Mouse (Mus musculus): Measurements from ENCODE around the gene Tfcp2.
A peak's percentile ranks its signal among the peaks of the same experiment; 100 is the strongest.

Gene Tfcp2

GRCm38 (mm10) chr15:100485576-100485975 is 66.2 kb downstream of the Tfcp2 start:
- DNase-seq: no peak

GRCm38 (mm10) chr15:100478925-100479324 is 72.9 kb downstream of the Tfcp2 start:
- no peak for DNase-seq

- no peak for DNase-seq
Measured at GRCm38 (mm10) chr15:100478351-100478750, 73.5 kb downstream of the Tfcp2 start.

DNA sequence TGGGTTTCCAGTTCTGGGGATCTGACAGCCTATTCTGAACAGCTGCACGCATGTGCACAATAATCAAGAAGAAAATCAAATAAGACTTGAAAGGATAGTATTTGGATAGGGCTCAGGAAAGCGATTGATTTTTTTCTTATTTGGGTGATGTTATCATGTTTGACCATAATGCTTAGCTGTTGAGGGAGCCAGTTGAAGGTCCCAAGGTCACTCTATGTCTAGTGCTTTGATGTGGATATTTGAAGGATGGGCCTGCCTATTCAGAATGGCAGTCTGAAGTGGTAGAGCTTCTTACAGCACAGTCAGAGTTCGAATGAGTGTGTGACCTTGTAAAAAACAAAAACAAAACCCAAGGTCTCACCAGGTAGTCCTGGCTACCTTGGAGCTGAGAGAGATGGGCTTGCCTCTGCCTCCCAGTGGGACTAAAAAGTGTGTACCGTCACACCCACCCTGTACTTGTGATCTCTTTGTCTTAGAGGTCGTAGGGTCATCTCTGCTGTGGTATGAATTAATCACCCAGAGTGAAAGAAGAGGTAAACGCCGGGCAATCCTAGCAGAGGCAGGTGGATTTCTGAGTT is 77.8 kb downstream of the Tfcp2 start:
- no peak for DNase-seq

GRCm38 (mm10) chr15:100470037-100470436 is 81.8 kb downstream of the Tfcp2 start:
- DNase-seq: no peak

DNA sequence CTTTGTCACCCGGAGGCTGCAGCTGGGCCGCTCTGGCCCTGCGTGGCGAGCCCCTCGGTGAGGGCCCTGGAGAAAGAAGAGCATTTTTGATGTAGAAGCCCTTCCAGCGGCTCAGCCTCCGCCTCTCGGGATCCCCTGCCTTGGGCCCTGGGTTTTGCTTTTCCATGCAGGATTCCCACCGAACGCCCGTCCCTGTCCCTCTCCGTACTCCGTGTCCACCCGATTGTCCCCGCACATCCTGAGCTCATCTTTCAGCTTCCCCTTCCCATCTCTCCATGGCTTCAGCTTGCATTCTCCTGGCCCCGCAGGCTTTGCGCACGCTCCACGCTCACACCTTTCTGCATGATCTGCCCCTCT is 82.6 kb downstream of the Tfcp2 start:
- no peak for DNase-seq

- DNase-seq: peak; percentile 90
Measured at GRCm38 (mm10) chr15:100468295-100469188, 83.3 kb downstream of the Tfcp2 start, which contains the start of gene Letmd1. Gene Letmd1 (plus strand): TSS chr15:100469023.

- DNase-seq: no peak
Measured at GRCm38 (mm10) chr15:100467738-100468137, 84.1 kb downstream of the Tfcp2 start.

DNA sequence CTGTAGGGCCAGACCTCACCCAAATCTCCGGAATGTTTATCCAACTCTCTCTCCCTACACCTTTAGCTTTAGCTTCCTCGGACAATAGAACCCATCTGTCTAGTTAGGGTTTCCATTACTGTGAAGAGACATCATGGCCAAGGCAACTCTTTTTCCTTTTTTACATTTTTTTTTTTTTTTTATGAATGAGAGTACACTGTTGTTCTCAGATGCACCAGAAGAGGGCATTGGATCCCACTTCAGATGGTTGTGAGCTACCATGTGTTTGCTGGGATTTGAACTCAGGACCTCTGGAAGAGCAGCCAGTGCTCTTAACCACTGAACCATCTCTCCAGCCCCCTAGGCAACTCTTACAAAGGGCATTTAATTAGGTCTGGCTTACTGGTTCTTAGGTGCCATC is 86.4 kb downstream of the Tfcp2 start:
- no peak for DNase-seq

- DNase-seq: peak; percentile 81 to 83
Measured at GRCm38 (mm10) chr15:100463712-100464111, 88.1 kb downstream of the Tfcp2 start.

DNA sequence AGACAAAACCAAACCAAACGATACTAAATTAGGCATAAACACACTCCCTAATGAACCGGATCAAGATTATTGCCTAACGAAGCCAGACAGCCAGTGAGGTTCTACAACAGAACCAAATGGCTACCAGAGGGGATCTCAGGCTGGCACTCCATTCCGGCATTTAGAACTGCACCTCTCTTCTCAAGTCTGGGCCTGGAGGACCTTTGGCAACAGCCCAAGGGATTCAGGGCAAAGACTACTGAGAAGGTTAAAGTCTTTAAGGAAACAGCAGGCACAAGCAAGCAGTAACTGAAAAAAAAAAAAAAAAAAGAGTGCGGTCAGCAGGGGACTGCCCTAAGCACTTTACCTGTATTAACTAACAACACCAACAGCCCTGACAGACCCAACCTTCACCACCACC is 89.7 kb downstream of the Tfcp2 start:
- no peak for DNase-seq

DNA sequence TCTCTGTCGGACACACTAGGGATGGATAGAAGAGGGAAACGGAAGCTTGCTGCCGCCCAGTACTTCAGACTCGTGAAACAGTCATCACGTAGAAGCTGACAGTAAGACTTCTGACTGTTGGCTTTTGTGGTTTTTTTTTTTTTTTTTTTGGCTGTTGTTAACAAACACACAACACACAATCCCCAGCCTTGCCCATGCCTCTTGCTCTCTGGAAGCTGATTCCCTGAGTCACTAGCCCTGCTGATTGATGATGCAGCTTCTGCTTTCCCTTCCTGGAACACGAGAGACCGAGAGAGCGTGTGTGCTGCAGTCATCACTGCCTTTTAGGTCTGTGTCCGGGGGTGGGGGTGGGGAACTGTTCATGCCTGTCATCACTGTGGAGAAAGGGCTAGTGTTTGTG is 90.2 kb downstream of the Tfcp2 start:
- no peak for DNase-seq

- peak; percentile 49 to 57 for DNase-seq
Measured at GRCm38 (mm10) chr15:100460942-100461341, 90.9 kb downstream of the Tfcp2 start.

DNA sequence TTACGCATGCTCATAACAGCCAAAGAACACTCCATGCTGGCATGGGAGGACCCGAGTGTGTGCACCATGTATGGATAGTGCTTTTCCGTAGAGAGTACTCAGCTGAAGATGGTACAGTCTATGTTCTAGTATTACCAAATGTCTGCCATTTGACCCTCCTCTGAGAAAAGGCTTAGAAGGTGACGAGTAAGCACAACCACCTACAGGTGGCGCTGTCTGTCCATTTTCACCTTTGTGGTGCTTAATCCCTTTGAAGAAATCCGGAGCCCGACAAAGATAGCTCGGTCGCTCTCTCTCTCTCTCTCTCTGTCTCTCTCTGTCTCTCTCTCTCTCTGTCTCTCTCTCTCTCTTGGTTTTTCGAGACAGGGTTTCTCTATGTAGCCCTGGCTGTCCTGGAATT is 93.8 kb downstream of the Tfcp2 start:
- peak; percentile 77 to 80 for DNase-seq

DNA sequence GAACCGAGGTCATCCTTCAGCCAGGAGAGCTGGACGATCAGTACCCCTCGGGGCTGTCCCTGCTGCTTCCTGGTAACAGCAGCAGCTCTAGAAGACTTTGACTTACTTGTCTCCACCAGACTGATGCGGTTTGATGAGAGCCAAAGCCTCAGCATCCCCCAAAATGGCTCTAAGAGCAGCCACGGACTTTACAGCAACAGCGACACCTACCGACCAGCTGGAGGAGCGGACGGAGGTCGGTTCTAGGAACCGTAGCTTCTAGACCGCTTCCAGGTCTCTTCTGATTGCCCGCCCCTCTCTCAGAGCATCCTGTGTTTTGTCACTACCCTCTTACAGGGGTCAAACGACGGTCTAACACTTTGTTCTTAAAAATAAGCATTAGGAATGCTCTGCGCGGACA is 94.5 kb downstream of the Tfcp2 start:
- DNase-seq: peak; percentile 83

- no peak for DNase-seq
Measured at GRCm38 (mm10) chr15:100456356-100456991, 95.3 kb downstream of the Tfcp2 start.

DNA sequence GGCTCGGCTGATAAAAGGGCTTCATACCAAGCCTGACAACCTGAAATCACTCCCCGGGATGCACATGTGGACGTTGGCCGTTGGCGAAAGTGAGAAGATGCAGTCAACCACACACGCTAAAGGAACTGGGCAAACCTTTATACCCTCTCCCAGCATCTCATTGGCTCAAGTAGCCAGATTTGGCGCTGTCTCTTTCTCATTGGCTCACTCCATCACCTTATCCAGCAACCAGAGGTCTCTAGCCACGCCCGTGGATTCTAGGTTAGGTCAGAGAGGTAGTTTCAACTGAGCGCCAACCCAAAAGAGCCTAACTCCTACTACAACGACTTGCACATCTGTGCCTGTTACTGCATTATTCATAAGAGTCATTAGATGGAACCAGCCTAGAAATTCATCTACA is 99.3 kb downstream of the Tfcp2 start:
- no peak for DNase-seq

GRCm38 (mm10) chr15:100451245-100451644 is 100.6 kb downstream of the Tfcp2 start:
- DNase-seq: no peak

DNA sequence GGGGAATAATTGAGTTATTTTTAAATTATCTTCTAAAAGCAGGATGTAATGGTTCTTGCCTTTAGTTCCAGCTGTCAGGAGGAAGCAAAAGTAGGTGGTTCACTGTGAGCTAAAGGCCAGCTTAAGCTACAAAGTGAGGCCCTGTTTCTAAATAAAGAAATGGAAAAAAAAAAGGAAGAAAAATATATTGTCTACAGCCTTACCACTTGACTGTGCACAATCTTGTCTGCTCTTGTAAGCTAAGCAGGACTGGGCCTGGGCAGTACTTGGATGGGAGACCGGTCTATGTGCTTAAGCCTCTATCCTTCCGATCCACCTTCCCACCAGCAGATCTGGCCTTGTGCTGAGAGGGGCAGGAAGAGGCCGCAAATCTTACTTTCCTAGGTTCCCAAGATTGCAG is 102.3 kb downstream of the Tfcp2 start:
- DNase-seq: peak in 1 of 2 experiments; percentile 19

DNA sequence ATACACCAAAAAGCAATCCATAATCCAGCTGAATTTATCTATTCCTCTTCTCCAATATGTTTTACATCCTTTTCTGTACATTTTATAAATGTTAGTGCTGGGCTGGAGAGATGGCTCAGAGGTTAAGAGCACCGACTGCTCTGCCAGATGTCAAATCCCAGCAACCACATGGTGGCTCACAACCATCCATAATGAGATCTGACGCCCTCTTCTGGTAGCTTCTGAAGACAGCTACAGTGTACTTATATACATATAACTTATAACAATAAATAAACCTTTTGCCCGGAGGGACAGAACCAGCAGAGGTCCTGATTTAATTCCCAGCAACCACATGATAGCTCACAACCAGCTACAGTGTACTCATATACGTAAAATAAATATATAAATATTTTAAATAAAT is 103.2 kb downstream of the Tfcp2 start:
- DNase-seq: no peak

Measured in B cell, adult 2 months (primary cell).